Mouse (Mus musculus): ENCODE measurements around the gene Yipf7. TPM values are rescaled to one million over a fixed set of nuclear protein-coding genes. Genes with fewer than 3 reads are reported as not detected.

The Yipf7 gene
- 2.1 TPM in 1 of 2 replicates, not detected in the other for polyA plus RNA-seq (2012; rRNA removed)

DNA sequence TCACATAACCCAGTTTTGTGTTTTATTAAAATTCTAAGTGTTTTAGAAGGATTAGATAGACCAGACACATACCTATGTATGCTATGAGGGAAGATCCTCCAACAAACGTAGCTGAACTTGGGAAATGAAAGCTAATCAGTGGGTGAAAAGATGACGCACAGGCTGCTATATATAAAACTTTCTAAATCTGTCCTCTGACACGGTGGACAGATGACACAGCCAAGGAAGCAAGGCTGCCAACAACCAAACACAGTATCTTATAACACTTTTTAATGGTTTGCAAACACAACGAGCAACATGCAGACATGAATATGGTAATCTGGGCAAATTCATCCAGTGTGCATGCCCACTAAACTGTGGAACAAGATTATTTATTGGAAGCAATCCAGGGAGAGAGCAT lies at the start of gene Yipf7:
Yipf7 (minus strand) TSS at position 160 of the 400 bp plus-strand sequence.
- TF ChIP-seq POLR2A (IDR thresholded peaks at IDR 0.05; ENCODE audit: low read depth, low read length) (no peak), CTCF (conservative IDR thresholded peaks at IDR 0.05; ENCODE audit: insufficient read depth, insufficient read length, low read depth, low read length) (no peak)
- 53% methylated on average over 4 of the region's 4 CpGs for WGBS
- H3K4me3 ChIP-seq (ENCODE audit: insufficient read depth, low read depth, low read length): no peak within 1 kb of the TSS

GRCm38 (mm10) chr5:69591640-69592461 lies 49.4 kb upstream of the Yipf7 start, which contains the start of gene Gnpda2:
Gene Gnpda2, minus strand, starts transcription at chr5:69592340.
- Histone ChIP-seq H3K4me1 (ENCODE audit: control insufficient read depth, insufficient read depth, low read length) (no peaks in the 10 kb centered on the region; the same call in 1 of the 2 replicates), H3K27me3 (replicated peaks; ENCODE audit: control insufficient read depth, insufficient read depth, low read length) (no peaks in the 10 kb centered on the region), H3K4me3 (ENCODE audit: insufficient read depth, low read depth, low read length) (peak within 1 kb of the TSS; percentile 67), H3K36me3 (ENCODE audit: control insufficient read depth, insufficient read depth, low read length) (no peaks in the 10 kb centered on the region), H3K27ac (ENCODE audit: insufficient read depth, low read depth, low read length) (peak within 1 kb of the TSS; percentile 7; the same call in 1 of the 2 replicates)
- WGBS: 3% methylated on average over 42 of the region's 42 CpGs
- DNase-seq: peak; percentile 91
- 0 out of 2 replicates have a peak, but pooled peaks have one; percentile 15 for TF ChIP-seq CTCF (conservative IDR thresholded peaks at IDR 0.05; ENCODE audit: insufficient read depth, insufficient read length, low read depth, low read length)
- peak; percentile 70 for TF ChIP-seq POLR2A (IDR thresholded peaks at IDR 0.05; ENCODE audit: low read depth, low read length)

More for the DNA sequence above, at the start of gene Yipf7:
- DNase-seq: no peak
- H3K27me3 ChIP-seq (replicated peaks; ENCODE audit: control insufficient read depth, insufficient read depth, low read length): no peaks in the 10 kb centered on the region
- no peaks in the 10 kb centered on the region for H3K36me3 ChIP-seq (ENCODE audit: control insufficient read depth, insufficient read depth, low read length)
- no peak within 1 kb of the TSS for H3K27ac ChIP-seq (ENCODE audit: insufficient read depth, low read depth, low read length)
- no peaks in the 10 kb centered on the region for H3K4me1 ChIP-seq (ENCODE audit: control insufficient read depth, insufficient read depth, low read length)

DNA sequence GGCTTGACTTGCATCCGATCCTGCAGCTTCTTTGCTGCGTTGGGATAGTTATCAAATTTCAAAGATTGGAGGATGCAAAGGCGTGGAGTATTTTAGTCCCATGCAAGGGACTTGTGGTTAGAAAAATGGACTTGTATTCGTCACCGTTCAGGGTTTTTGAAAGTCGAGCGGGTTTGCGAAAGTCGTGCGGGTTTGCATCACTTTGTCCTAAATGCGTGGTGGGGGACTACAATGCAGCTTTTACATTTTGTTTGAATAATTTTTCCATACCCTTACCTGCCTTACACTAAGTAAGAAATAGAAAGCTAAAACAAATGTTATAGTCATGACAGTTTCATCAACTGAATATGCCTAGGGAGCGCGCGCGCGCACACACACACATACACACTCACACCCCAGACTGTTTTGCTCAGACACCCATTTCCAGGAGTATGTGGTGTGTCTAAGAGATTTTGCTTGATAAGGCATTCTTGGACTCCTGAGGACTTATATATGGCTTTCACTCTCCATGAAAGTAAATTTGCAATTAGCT lies 15.0 kb upstream of the Yipf7 start:
- H3K4me3 ChIP-seq (ENCODE audit: insufficient read depth, low read depth, low read length): peak overlapping the region; percentile 92
- peaks cover 5% of the 10 kb centered on the region for H3K36me3 ChIP-seq (ENCODE audit: control insufficient read depth, insufficient read depth, low read length)
- no peaks in the 10 kb centered on the region for H3K27me3 ChIP-seq (replicated peaks; ENCODE audit: control insufficient read depth, insufficient read depth, low read length)
- TF ChIP-seq POLR2A (IDR thresholded peaks at IDR 0.05; ENCODE audit: low read depth, low read length) (no peak), CTCF (conservative IDR thresholded peaks at IDR 0.05; ENCODE audit: insufficient read depth, insufficient read length, low read depth, low read length) (no peak)
- WGBS: 6% methylated on average over 16 of the region's 16 CpGs
- no peaks in the 10 kb centered on the region for H3K4me1 ChIP-seq (ENCODE audit: control insufficient read depth, insufficient read depth, low read length)
- peak overlapping the region; percentile 42; the same call in 1 of the 2 replicates for H3K27ac ChIP-seq (ENCODE audit: insufficient read depth, low read depth, low read length)
- DNase-seq: no peak

GRCm38 (mm10) chr5:69556628-69557403 lies 14.4 kb upstream of the Yipf7 start, which contains the start of gene Guf1:
Gene Guf1, plus strand, starts transcription at chr5:69556923.
- Histone ChIP-seq H3K27ac (ENCODE audit: insufficient read depth, low read depth, low read length) (peak within 1 kb of the TSS; percentile 42), H3K36me3 (ENCODE audit: control insufficient read depth, insufficient read depth, low read length) (peaks cover 3% of the 10 kb centered on the region; the same call in 1 of the 2 replicates), H3K4me1 (ENCODE audit: control insufficient read depth, insufficient read depth, low read length) (no peaks in the 10 kb centered on the region), H3K27me3 (replicated peaks; ENCODE audit: control insufficient read depth, insufficient read depth, low read length) (no peaks in the 10 kb centered on the region), H3K4me3 (ENCODE audit: insufficient read depth, low read depth, low read length) (peak within 1 kb of the TSS; percentile 92)
- peak; percentile 96 for DNase-seq
- TF ChIP-seq CTCF (conservative IDR thresholded peaks at IDR 0.05; ENCODE audit: insufficient read depth, insufficient read length, low read depth, low read length) (0 out of 2 replicates have a peak, but pooled peaks have one; percentile 12), POLR2A (IDR thresholded peaks at IDR 0.05; ENCODE audit: low read depth, low read length) (peak; percentile 83)
- under 1% methylated on average over 72 of the region's 72 CpGs for WGBS

DNA sequence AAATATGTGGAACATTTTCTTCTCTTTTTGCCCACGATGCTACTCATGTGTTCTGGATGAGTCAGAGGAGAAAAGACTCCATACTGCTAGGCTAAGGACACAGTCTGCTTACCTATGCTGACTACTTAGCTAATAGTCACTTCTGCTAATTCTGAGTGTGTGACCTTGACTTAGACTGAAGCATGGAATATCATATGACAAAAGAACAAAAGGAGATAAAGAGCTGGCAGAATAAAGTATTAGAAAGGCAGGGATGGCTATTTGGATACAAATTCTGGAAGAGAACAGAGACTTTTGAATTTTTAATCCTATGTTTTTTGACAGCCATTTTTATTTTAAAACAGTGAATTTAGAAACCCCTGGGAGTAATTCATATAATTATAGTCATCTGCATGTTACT lies 768 bp downstream of the Yipf7 start:
- 76% methylated on average over 1 of the region's 1 CpGs for WGBS
- no peaks in the 10 kb centered on the region for H3K27me3 ChIP-seq (replicated peaks; ENCODE audit: control insufficient read depth, insufficient read depth, low read length)
- H3K4me1 ChIP-seq (ENCODE audit: control insufficient read depth, insufficient read depth, low read length): no peaks in the 10 kb centered on the region
- H3K4me3 ChIP-seq (ENCODE audit: insufficient read depth, low read depth, low read length): no peak overlapping the region
- no peak overlapping the region for H3K27ac ChIP-seq (ENCODE audit: insufficient read depth, low read depth, low read length)
- no peak for TF ChIP-seq POLR2A (IDR thresholded peaks at IDR 0.05; ENCODE audit: low read depth, low read length)
- TF ChIP-seq CTCF (conservative IDR thresholded peaks at IDR 0.05; ENCODE audit: insufficient read depth, insufficient read length, low read depth, low read length): no peak
- H3K36me3 ChIP-seq (ENCODE audit: control insufficient read depth, insufficient read depth, low read length): no peaks in the 10 kb centered on the region
- DNase-seq: no peak

DNA sequence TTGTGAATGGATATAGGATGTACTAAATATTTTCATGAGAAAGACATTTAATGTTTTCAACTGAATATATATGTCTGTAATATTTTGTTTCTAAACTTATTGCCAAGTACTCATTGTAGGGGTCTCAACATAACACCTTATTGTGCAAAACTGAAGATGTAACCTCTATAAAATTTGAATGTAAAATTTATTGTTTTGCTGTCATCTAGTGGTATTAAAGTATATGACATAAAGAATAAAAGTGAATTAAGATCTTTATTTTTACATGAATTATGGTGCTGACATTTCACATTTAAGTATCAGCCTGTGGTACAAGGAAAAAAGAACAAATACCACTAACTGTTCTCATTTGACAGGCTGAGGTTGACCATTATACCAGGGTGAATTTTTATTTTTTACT lies 18.5 kb downstream of the Yipf7 start:
- no peak overlapping the region for H3K27ac ChIP-seq (ENCODE audit: insufficient read depth, low read depth, low read length)
- TF ChIP-seq CTCF (conservative IDR thresholded peaks at IDR 0.05; ENCODE audit: insufficient read depth, insufficient read length, low read depth, low read length) (no peak), POLR2A (IDR thresholded peaks at IDR 0.05; ENCODE audit: low read depth, low read length) (no peak)
- no peaks in the 10 kb centered on the region for H3K4me1 ChIP-seq (ENCODE audit: control insufficient read depth, insufficient read depth, low read length)
- H3K27me3 ChIP-seq (replicated peaks; ENCODE audit: control insufficient read depth, insufficient read depth, low read length): no peaks in the 10 kb centered on the region
- no peak for DNase-seq
- H3K36me3 ChIP-seq (ENCODE audit: control insufficient read depth, insufficient read depth, low read length): no peaks in the 10 kb centered on the region
- no peak overlapping the region for H3K4me3 ChIP-seq (ENCODE audit: insufficient read depth, low read depth, low read length)
